Mouse (Mus musculus): ENCODE results near the gene 1700016D06Rik. TPM values are rescaled to one million over a fixed set of nuclear protein-coding genes. Genes with fewer than 3 reads are reported as not detected.

Gene 1700016D06Rik
- total and polyA plus RNA-seq, 3 experiments = not detected

GRCm38 (mm10) chr8:11710415-11710814, 9.6 kb upstream of the 1700016D06Rik start (continued):
- no peak for TF ChIP-seq NELFE (IDR thresholded peaks at IDR 0.05; ENCODE audit: low read depth, low read length)
- TF ChIP-seq ZMIZ1 (IDR thresholded peaks at IDR 0.05; ENCODE audit: low read depth, low read length) = no peak
- no peak for TF ChIP-seq SMC3 (IDR thresholded peaks at IDR 0.05; ENCODE audit: low read depth, low read length)

- H3K4me1 ChIP-seq (ENCODE audit: control insufficient read depth in 1 of 2, insufficient read depth in 2 of 2, low read length in 2 of 2) = no peaks in the 10 kb centered on the region
- no peak for DNase-seq (ENCODE audit: low read depth, low spot score)
- TF ChIP-seq POLR2AphosphoS5 (IDR thresholded peaks at IDR 0.05; ENCODE audit: borderline replicate concordance, low read depth, low read length) (no peak), ELF1 (IDR thresholded peaks at IDR 0.05; ENCODE audit: low read depth, low read length) (no peak), SIN3A (IDR thresholded peaks at IDR 0.05; ENCODE audit: low read length) (no peak), EP300 (IDR thresholded peaks at IDR 0.05; ENCODE audit: low read depth in 1 of 2, low read length in 2 of 2) (no peak), TCF12 (IDR thresholded peaks at IDR 0.05; ENCODE audit: low read depth, low read length) (no peak), ZC3H11A (IDR thresholded peaks at IDR 0.05; ENCODE audit: low read depth, low read length) (no peak), NRF1 (IDR thresholded peaks at IDR 0.05; ENCODE audit: insufficient read depth, low read depth, low read length, poor library complexity, severe bottlenecking) (no peak), USF1 (IDR thresholded peaks at IDR 0.05; ENCODE audit: low read depth, low read length) (no peak), CHD2 (IDR thresholded peaks at IDR 0.05; ENCODE audit: low read length) (no peak), HCFC1 (IDR thresholded peaks at IDR 0.05; ENCODE audit: low read depth, low read length) (no peak), GATA1 (IDR thresholded peaks at IDR 0.05; ENCODE audit: low read depth, low read length) (no peak)
- H3K4me3 ChIP-seq (ENCODE audit: control insufficient read depth in 1 of 2, insufficient read depth in 1 of 2, low read depth in 2 of 2, low read length in 2 of 2) = no peak overlapping the region
- H3K79me2 ChIP-seq (ENCODE audit: control insufficient read depth, insufficient read depth, low read length, poor library complexity) = no peaks in the 10 kb centered on the region
- H3K27ac ChIP-seq (ENCODE audit: control insufficient read depth, low read depth, low read length) = no peak overlapping the region
- no peaks in the 10 kb centered on the region for H3K9me3 ChIP-seq (replicated peaks; ENCODE audit: insufficient read depth, low read length)
- peaks cover 0 to 3% of the 10 kb centered on the region in 2 experiments; a peak in 1 of 4 replicates for H3K27me3 ChIP-seq (ENCODE audit: control insufficient read depth in 1 of 2, insufficient read depth in 2 of 2, low read length in 2 of 2)
- no peaks in the 10 kb centered on the region for H3K36me3 ChIP-seq (ENCODE audit: control insufficient read depth in 1 of 2, insufficient read depth in 2 of 2, low read length in 2 of 2)
- H3K9ac ChIP-seq (ENCODE audit: control insufficient read depth, low read depth, low read length, poor library complexity, severe bottlenecking) = no peak overlapping the region
These were observed 8.7 kb upstream of the 1700016D06Rik start for GRCm38 (mm10) chr8:11709542-11709941.

GRCm38 (mm10) chr8:11708815-11709214, 8.0 kb upstream of the 1700016D06Rik start:
- Histone ChIP-seq H3K4me3 (ENCODE audit: control insufficient read depth in 1 of 2, insufficient read depth in 1 of 2, low read depth in 2 of 2, low read length in 2 of 2) (no peak overlapping the region), H3K4me1 (ENCODE audit: control insufficient read depth in 1 of 2, insufficient read depth in 2 of 2, low read length in 2 of 2) (no peaks in the 10 kb centered on the region), H3K79me2 (ENCODE audit: control insufficient read depth, insufficient read depth, low read length, poor library complexity) (no peaks in the 10 kb centered on the region), H3K36me3 (ENCODE audit: control insufficient read depth in 1 of 2, insufficient read depth in 2 of 2, low read length in 2 of 2) (no peaks in the 10 kb centered on the region), H3K27ac (ENCODE audit: control insufficient read depth, low read depth, low read length) (no peak overlapping the region), H3K27me3 (ENCODE audit: control insufficient read depth in 1 of 2, insufficient read depth in 2 of 2, low read length in 2 of 2) (peaks cover 0 to 3% of the 10 kb centered on the region in 2 experiments; a peak in 1 of 4 replicates), H3K9ac (ENCODE audit: control insufficient read depth, low read depth, low read length, poor library complexity, severe bottlenecking) (no peak overlapping the region), H3K9me3 (replicated peaks; ENCODE audit: insufficient read depth, low read length) (no peaks in the 10 kb centered on the region)
- TF ChIP-seq MAZ (IDR thresholded peaks at IDR 0.05; ENCODE audit: low read depth, low read length) (no peak), MYC (IDR thresholded peaks at IDR 0.05; ENCODE audit: low read depth, low read length) (no peak), TCF12 (IDR thresholded peaks at IDR 0.05; ENCODE audit: low read depth, low read length) (no peak), RAD21 (IDR thresholded peaks at IDR 0.05; ENCODE audit: low read depth, low read length) (no peak), CHD2 (IDR thresholded peaks at IDR 0.05; ENCODE audit: low read length) (no peak), SIN3A (IDR thresholded peaks at IDR 0.05; ENCODE audit: low read length) (no peak), NRF1 (IDR thresholded peaks at IDR 0.05; ENCODE audit: insufficient read depth, low read depth, low read length, poor library complexity, severe bottlenecking) (no peak), SMC3 (IDR thresholded peaks at IDR 0.05; ENCODE audit: low read depth, low read length) (no peak), MAX (IDR thresholded peaks at IDR 0.05; ENCODE audit: low read length) (no peak), MXI1 (IDR thresholded peaks at IDR 0.05; ENCODE audit: low read depth, low read length) (no peak), CTCF (IDR thresholded peaks at IDR 0.05 in 2 of 3, conservative IDR thresholded peaks at IDR 0.05 in 1 of 3; ENCODE audit: control insufficient read depth in 1 of 3, insufficient read depth in 1 of 3, low read depth in 2 of 3, low read length in 3 of 3, poor library complexity in 1 of 3, severe bottlenecking in 1 of 3) (no peak), CHD1 (IDR thresholded peaks at IDR 0.05; ENCODE audit: low read depth, low read length) (no peak), TBP (IDR thresholded peaks at IDR 0.05; ENCODE audit: low read depth, low read length) (no peak), POLR2AphosphoS2 (IDR thresholded peaks at IDR 0.05; ENCODE audit: low read length) (no peak), ZKSCAN1 (IDR thresholded peaks at IDR 0.05; ENCODE audit: low read depth, low read length) (no peak), HCFC1 (IDR thresholded peaks at IDR 0.05; ENCODE audit: low read depth, low read length) (no peak), POLR2A (IDR thresholded peaks at IDR 0.05; ENCODE audit: control insufficient read depth in 1 of 2, insufficient read depth in 1 of 2, low read depth in 1 of 2, low read length in 2 of 2, poor library complexity in 1 of 2) (no peak)
- no peak for DNase-seq (ENCODE audit: low read depth, low spot score)

Data from MEL (cell line).